Mouse (Mus musculus): ENCODE results near the gene Zfp986.
"Not testable (repeated sequence)": the region's sequence is repeated elsewhere in the genome, so short reads cannot be mapped to it uniquely, and the experiment has no call there.

Gene Zfp986

GRCm38 (mm10) chr4:145868494-145868893 is at the start of gene Zfp986:
Zfp986 (plus strand) TSS chr4:145868794.
- not testable (repeated sequence) for DNase-seq

GRCm38 (mm10) chr4:145819946-145820345 is 48.6 kb upstream of the Zfp986 start:
- not testable (repeated sequence) for DNase-seq

DNA sequence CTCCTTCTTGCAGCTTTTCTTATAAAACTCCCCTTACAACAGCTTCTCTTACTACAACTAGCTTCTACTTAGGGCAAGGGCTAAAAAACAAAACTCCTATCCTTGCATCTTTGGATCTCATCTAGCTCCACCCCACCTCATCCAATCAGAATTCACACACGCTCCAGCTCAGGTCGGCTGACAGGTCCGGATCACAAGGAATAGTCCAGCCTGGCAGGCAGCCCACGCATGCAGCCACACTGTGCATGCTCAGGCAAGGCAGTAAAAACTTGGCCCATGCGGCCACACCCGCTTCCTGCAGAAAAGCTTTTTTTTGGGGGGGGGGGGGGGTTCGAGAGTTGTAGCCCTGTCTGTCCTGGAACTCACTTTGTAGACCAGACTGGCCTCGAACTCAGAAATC is 43.0 kb upstream of the Zfp986 start:
- not testable (repeated sequence) for DNase-seq

GRCm38 (mm10) chr4:145831328-145832062 is 37.1 kb upstream of the Zfp986 start:
- not testable (repeated sequence) for DNase-seq

DNA sequence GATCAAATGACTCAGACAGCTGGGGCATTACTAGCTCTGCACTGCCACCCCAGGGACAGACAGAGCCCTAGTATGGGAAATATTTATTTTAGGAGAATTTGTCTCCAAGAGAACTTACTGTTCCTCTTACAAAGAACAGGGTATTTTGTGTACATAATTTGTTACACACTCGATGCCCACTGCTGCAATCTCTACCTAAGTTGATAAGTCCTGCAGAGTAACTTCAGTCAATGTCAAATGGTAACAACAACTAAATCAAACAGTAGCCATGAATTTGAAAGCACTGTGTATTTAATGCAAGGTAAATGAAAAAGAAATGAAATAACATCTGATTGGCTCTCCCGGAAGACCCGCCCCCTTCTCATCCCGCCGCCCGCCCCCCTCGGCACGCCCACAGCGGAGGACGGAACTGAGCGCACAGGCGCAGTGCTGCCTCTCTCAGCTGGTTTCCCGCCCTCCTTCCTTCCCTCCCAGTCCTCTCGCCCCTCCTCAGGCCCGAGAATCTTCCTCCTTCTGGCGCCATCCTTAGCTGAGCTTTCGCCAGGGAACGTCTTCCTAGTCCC is 32.2 kb upstream of the Zfp986 start:
- not testable (repeated sequence) for DNase-seq

- DNase-seq, result peak in 1 of 2 experiments; percentile 5
These were observed 31.6 kb upstream of the Zfp986 start for GRCm38 (mm10) chr4:145836863-145837440.

DNA sequence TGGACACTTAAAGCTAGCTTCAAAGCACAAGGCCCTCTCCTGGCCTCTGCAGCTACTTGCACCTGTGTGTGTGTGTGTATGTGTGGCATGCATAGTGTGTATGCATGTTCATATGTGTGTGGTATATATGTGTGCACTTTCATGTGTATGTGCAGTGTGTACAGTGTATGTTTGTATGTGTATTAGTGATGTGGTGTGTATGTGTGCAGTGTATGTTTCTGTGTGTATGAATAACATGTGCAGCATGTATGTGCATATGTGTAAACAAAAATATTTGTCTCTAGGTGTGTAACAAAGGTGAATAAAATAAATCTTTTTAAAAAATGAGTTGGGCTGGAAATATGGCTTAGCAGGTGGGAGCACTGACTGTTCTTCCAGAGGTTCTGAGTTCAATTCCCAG is 21.8 kb upstream of the Zfp986 start:
- not testable (repeated sequence) for DNase-seq

DNA sequence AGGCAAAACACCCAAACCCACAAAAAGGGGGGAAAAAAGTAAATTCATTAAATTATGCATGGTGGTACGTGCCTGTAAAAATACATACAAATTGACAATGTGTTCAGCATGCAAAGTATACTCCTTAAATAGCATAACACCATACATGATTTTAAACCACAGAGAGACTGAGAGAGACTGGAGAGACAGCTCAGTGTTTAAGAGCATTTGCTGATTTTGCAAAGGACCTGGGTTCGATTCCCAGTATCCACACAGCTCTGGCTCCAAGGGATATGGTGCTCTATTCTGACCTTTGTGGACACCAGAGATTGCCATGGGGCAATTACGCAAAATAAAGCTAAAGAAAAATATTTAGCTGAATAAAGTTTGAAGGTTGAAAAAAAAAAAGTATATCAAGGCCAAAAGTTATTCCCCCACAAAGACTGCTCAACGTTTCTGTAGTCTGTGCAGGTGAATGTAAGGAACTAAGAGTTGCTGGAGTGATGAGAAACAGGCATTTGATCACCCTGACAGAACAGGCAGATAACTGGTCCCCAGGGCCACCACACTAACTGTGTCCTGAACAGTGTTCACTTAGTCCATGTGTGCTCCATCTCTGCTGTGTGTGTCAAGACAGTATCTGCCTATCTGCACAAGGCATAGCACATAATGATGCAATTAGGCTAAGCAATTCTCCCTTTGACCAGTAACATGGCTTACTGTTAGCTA is 20.3 kb upstream of the Zfp986 start:
- not testable (repeated sequence) for DNase-seq

GRCm38 (mm10) chr4:145848891-145849214 is 19.7 kb upstream of the Zfp986 start:
- DNase-seq, result not testable (repeated sequence)

GRCm38 (mm10) chr4:145851421-145851820 is 17.2 kb upstream of the Zfp986 start:
- DNase-seq, result peak in 1 of 2 experiments; percentile 2

GRCm38 (mm10) chr4:145863872-145864271 is 4.7 kb upstream of the Zfp986 start:
- peak in 1 of 2 experiments; percentile 2 for DNase-seq
